Mouse (Mus musculus) activated CD4-positive, CD25-positive, alpha-beta regulatory T cell, adult 4 months (primary cell): ENCODE results near the gene Gm8947. TPM values are rescaled to one million over a fixed set of nuclear protein-coding genes. Genes with fewer than 3 reads are reported as not detected.
"Not testable (repeated sequence)": the region's sequence is repeated elsewhere in the genome, so short reads cannot be mapped to it uniquely, and the experiment has no call there.

Experiments used
- ATAC-seq: one replicate; pipeline ENCODE4 v1.8.0; 2017
- polyA plus RNA-seq, 2 experiments: library from polyadenylated mRNA; unstranded; fragments of 100-300 nt; shearing (Covaris generic); gene quantifications; one replicate each; pipeline ENCODE4 v1.2.1; 2017

Gm8947 gene
- polyA plus RNA-seq, 2 experiments from 2014 or later = not detected

DNA sequence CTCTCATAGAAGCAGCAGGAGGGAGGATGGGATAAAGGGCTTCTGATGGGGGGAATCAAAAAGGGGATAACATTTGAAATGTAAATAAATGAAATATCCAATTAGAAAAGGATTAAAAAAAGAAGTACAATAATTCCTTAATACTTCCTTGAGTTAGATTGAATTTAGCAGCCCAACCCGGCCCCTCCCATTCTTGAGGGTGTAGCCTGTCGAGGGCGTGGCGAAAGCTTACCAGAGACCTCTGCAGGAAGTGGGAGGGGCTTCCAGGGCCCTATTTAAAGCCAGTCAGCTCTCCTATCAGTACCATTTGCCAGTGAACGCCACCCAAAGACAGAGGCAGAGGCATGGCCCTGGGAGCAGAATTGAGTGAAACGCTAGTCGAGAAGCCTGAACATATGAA lies 9.9 kb upstream of the Gm8947 start, which contains the start of gene Gm47985:
Gene Gm47985 (plus strand): TSS at position 272 of the 400 bp plus-strand sequence.
- not testable (repeated sequence) for ATAC-seq

DNA sequence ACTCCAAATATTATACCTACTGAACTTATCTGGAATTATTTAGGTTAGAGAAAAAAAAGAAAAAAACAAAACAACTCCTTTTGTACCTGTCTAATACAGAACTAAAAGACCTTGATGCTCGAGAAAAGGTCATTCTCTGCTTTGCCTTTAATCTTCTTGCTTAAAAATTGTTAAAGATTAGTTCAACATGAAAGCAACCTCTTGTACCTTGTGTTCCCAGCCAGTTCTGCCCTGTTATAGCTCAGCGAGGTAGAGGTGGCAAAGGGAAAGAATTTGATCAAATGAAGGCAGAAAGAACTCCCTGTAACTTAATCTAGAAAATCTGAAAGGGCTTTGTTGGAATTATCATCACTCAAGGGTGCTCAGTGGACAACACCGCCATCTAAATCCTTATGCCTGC lies 6.0 kb upstream of the Gm8947 start:
- ATAC-seq = not testable (repeated sequence)

DNA sequence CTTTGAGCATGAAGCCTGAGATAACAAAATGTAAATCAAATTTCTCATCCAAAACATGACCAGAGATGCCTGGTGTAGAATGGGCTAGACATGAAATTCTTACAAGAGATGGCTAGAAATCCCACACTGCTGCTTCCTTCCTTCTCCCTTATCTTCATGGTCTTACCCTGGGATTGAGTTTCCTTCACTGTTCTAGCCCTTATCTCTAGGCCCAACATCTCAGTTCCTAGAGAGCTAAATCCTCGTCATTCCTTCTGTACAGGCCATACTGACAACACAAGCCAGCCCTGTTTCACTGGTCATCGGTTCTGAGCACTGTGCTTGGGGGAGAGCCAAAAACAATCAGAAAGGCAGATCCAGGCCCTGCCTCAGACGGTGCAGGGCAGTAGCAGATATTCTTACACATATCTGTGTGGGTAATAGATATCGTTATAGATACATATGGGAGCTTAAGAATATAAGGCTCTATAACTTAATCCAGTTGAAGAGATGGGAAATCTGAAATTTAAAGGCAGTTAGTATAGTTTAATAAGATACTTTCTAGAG lies 5.2 kb upstream of the Gm8947 start:
- not testable (repeated sequence) for ATAC-seq

- no peak for ATAC-seq
Measured at GRCm38 (mm10) chr1:151188469-151188868, 3.7 kb upstream of the Gm8947 start.

DNA sequence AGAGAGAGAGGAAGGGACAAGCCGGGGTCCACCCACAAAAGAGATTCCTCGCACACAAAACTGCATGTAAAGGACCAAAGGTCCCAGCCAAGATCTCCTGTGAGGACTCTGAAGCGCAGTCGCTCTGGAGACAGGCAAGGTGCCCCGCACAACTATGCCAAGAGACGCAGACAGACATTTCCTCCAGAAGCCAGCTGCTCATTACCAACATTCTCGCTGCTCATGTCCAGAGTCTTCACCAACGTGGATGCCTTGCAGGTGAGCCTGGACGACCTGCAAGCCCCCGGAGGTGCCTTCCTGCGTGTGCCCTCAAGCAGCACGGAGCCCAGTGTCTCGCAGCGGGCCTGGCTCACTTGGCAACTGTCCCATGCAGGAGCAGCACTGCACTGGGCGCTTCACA lies 563 bp downstream of the Gm8947 start:
- not testable (repeated sequence) for ATAC-seq

GRCm38 (mm10) chr1:151195986-151196385 lies 3.8 kb downstream of the Gm8947 start:
- ATAC-seq = not testable (repeated sequence)

DNA sequence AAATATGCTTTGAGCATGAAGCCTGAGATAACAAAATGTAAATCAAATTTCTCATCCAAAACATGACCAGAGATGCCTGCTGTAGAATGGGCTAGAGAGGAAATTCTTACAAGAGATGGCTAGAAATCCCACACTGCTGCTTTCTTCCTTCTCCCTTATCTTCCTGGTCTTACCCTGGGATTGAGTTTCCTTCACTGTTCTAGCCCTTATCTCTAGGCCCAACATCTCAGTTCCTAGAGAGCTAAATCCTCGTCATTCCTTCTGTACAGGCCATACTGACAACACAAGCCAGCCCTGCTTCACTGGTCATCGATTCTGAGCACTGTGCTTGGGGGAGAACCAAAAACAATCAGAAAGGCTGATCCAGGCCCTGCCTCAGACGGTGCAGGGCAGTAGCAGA lies 4.5 kb downstream of the Gm8947 start:
- ATAC-seq = not testable (repeated sequence)

- ATAC-seq = not testable (repeated sequence)
Measured at GRCm38 (mm10) chr1:151198120-151198519, 5.9 kb downstream of the Gm8947 start, which contains the start of gene Gm47995. Gene Gm47995, plus strand, starts transcription at chr1:151198448.

DNA sequence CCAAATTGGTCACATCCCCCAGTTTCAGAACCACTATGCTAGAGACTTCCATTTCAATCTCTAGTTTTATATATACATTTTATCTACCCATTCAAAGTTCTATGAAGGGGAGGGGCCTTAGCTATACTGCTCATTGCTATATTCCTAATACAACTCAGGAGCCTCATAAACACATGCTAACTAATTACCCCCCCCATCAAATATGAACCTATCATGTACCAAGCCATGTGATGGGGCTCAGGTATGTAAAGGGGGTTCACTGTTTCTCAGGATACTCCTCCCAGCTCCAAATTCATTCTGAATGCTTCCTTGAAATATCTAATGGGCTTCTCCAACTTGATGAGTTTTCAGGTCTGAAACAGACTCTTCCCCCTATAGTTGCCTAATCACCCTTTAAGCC lies 8.4 kb downstream of the Gm8947 start:
- ATAC-seq = not testable (repeated sequence)

DNA sequence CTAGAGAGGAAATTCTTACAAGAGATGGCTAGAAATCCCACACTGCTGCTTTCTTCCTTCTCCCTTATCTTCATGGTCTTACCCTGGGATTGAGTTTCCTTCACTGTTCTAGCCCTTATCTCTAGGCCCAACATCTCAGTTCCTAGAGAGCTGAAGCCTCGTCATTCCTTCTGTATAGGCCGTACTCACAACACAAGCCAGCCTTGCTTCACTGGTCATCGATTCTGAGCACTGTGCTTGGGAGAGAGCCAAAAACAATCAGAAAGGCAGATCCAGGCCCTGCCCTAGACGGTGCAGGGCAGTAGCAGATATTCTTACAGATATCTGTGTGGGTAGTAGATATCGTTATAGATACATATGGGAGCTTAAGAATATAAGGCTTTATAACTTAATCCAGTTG lies 10.6 kb downstream of the Gm8947 start:
- ATAC-seq = not testable (repeated sequence)

DNA sequence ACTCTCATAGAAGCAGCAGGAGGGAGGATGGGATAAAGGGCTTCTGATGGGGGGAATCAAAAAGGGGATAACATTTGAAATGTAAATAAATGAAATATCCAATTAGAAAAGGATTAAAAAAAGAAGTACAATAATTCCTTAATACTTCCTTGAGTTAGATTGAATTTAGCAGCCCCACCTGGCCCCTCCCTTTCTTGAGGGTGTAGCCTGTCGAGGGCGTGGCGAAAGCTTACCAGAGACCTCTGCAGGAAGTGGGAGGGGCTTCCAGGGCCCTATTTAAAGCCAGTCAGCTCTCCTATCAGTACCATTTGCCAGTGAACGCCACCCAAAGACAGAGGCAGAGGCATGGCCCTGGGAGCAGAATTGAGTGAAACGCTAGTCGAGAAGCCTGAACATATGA lies 11.6 kb downstream of the Gm8947 start, which contains the start of gene 3110040M04Rik:
Gene 3110040M04Rik (plus strand): TSS at position 304 of the 400 bp plus-strand sequence.
- not testable (repeated sequence) for ATAC-seq

DNA sequence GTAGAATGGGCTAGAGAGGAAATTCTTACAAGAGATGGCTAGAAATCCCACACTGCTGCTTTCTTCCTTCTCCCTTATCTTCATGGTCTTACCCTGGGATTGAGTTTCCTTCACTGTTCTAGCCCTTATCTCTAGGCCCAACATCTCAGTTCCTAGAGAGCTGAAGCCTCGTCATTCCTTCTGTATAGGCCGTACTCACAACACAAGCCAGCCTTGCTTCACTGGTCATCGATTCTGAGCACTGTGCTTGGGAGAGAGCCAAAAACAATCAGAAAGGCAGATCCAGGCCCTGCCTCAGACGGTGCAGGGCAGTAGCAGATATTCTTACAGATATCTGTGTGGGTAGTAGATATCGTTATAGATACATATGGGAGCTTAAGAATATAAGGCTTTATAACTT lies 16.3 kb downstream of the Gm8947 start:
- not testable (repeated sequence) for ATAC-seq

GRCm38 (mm10) chr1:151208944-151209343 lies 16.8 kb downstream of the Gm8947 start:
- not testable (repeated sequence) for ATAC-seq

GRCm38 (mm10) chr1:151209824-151210355 lies 17.7 kb downstream of the Gm8947 start, which contains the start of gene Gm47996:
Gene Gm47996, plus strand, starts transcription at chr1:151210131.
- ATAC-seq = not testable (repeated sequence)

DNA sequence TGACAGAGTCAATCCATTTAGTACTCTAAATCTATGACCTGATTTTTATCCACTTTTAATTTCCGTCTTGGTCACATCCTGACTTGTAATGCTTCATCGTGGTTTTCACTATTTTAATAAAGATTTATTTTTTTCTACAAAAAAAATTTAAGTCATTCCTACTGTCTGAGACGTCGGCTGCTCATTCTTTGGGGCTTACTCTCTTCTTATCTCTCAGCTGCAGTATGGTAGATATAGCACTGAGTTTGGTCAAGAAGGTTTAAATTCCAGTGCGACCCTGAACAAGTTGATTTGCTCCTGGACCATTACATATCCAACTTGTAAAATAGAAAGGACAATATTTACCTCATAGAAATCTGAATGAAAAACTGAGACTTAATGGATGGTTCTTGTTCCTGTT lies 19.5 kb downstream of the Gm8947 start:
- ATAC-seq = not testable (repeated sequence)

- no peak for ATAC-seq
Measured at GRCm38 (mm10) chr1:151214862-151215261, 22.7 kb downstream of the Gm8947 start.

GRCm38 (mm10) chr1:151215985-151216384 lies 23.8 kb downstream of the Gm8947 start:
- no peak for ATAC-seq

DNA sequence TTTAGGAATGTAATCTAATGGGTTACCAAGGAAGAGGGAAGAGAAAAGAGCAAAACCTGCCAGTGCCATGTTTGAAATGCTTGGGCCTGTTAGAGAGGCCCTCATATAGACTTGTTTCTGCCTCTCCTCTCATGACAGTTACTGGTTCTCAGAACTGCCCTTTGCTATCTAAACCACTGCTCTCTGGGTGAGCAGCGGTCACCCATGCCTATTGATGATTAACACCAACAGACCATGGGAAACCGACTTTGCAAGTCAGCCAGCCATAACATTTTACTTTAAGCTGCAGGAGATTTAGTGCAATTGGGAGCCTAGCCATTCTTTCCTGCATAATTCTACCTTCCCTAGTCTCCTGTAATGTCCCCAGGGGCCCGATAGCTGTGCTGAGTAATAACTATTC lies 24.2 kb downstream of the Gm8947 start:
- no peak for ATAC-seq

- ATAC-seq = no peak
Measured at GRCm38 (mm10) chr1:151219045-151219444, 26.9 kb downstream of the Gm8947 start.

DNA sequence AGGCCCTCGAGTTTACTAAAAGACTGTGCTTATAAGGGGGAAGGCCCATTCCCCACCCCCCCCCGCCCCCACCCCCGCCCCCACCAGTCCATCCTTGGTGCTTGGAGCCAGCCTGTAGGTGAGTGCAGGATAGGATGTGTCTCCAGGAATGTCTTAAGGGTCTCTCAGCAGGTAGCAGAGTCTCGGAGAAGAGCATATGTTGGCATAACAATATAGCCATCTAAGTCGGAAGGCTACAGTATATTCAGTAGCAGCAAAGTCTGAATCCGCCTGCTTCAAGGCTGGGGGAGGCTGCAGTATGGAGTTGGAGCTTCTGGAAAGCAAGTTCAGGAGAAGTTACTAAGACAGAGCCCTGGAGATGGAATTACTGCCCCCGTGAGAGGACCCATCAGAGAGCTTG lies 27.9 kb downstream of the Gm8947 start:
- no peak for ATAC-seq

- no peak for ATAC-seq
Measured at GRCm38 (mm10) chr1:151222561-151223267, 30.5 kb downstream of the Gm8947 start.

- ATAC-seq = no peak
Measured at GRCm38 (mm10) chr1:151223377-151223776, 31.2 kb downstream of the Gm8947 start.

GRCm38 (mm10) chr1:151224536-151224935 lies 32.4 kb downstream of the Gm8947 start:
- no peak for ATAC-seq

DNA sequence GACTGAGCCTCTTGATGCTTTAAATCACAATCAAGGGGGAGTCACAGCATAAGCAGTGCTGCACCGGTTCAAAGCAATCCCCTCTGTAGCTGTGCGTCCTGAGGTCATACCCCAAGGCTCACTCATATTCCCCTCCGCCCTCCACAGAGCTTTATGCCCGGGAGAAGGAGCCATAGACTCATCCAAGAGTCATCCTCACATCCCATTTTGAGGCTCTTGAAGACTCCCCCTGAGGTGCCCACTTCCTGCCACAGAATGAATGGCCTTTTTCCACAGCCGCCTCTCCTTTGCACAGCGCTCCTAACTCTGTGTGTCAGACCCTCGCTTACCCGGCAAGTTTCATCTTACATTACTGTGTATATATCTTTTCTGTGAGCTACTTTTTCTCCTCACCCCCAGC lies 35.3 kb downstream of the Gm8947 start:
- ATAC-seq = no peak
